Mouse (Mus musculus): ENCODE results near the gene Bcl7a.
A peak's percentile ranks its signal among the peaks of the same experiment; 100 is the strongest.

The Bcl7a gene

DNA sequence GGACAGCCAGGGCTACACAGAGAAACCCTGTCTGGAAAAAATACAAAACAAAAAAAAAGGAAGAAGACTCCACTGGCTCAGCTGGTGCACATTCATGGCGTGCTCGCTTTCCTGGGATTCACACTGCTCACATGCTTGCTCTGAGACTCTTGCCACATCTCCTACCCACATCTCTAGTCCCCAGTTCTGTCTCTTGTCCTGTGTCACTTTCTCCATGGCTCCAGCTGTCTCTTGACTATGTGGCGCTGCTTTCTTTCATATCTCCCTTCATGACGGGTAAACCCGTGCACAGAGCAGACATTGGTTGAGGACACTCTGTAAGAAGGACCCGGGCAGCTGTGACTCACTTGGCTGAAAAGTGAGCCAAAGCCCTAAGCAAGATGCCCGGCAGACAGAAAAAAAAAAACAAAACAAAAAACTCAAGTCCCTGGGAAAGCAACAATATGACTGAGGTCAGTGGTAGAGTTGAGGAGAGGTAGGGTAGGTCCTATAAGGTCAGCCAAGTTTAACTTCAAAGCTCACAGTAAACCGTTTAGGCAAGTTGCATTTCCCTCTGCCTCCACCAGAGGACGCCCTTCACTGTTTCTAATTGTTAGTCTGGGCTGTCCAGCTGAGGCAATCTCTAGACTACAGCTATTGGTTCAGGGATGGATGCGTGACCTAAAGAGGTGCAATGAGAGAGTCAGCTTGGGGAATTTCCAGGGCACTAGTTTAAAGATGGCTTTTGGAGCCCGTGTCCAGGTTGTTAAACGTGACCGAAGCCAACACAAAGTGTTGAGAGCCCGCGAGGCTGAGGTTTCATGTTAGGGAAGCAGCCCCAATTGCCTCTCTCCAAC, 33.7 kb downstream of the Bcl7a start:
- peak; percentile 72 for DNase-seq (ENCODE audit: low read depth, low spot score)

GRCm38 (mm10) chr5:123378712-123379111, 35.1 kb downstream of the Bcl7a start:
- no peak for DNase-seq (ENCODE audit: low read depth, low spot score)

DNA sequence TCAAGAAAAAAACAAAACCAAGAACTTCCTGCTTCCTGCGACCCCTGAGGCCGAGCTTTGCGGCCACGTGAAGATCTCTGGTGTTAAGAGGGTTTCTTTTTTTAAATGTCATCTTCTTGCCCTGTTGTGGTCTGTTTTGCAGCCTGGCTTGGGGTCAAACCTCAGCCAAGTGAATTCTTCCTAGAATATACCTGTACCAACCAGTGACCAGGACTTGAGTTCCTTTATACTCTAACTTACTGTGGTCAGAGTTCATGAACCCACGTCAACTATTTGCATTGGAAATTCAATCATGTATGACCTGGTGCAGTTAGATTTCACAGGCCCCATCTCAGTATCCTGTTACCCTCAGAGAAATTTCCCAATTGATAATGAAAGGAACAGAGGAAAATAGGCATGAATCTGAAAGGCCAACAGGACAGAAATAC, 35.9 kb downstream of the Bcl7a start:
- no peak for DNase-seq (ENCODE audit: low read depth, low spot score)

GRCm38 (mm10) chr5:123381968-123382367, 38.3 kb downstream of the Bcl7a start:
- DNase-seq (ENCODE audit: low read depth, low spot score) = peak; percentile 23

DNA sequence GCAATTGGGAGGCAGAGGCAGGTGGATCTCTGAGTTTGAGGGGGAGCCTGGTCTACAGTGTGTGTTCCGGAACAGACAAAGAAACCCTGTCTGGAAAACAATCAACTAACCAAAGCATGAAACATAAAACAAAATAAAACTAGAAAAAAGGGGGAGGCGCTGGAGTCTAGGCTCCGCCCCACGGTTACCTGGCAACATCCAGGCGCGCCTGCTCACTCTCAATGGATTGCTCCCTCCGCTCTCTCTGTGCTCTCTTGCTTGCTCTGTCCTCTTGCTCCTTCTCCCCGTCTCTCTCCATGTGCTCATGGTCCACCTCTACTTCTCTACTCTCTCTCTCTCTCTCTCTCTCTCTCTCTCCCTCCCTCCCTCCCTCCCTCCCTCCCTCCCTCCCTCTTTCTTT, 39.1 kb downstream of the Bcl7a start:
- no peak for DNase-seq (ENCODE audit: low read depth, low spot score)

DNA sequence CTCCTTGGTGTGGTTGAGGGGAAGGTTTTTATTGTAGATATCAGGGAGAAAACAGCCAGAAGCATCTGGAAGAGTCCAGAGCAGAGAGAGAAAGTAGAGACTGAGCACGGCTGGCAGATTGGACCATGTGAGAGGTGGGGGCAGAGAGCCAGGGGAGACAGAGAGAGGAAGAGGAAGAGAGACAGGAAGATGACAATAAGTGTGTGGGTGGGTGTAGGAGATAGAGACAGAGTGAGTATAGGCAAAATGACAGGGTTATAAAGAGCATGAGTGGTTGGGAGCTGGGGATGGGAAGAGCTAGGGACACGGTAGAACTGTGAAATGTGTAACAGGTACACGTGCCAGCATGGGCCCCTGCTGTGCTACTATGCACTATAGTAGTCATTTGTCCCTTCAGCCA, 44.8 kb downstream of the Bcl7a start:
- no peak for DNase-seq (ENCODE audit: low read depth, low spot score)

DNA sequence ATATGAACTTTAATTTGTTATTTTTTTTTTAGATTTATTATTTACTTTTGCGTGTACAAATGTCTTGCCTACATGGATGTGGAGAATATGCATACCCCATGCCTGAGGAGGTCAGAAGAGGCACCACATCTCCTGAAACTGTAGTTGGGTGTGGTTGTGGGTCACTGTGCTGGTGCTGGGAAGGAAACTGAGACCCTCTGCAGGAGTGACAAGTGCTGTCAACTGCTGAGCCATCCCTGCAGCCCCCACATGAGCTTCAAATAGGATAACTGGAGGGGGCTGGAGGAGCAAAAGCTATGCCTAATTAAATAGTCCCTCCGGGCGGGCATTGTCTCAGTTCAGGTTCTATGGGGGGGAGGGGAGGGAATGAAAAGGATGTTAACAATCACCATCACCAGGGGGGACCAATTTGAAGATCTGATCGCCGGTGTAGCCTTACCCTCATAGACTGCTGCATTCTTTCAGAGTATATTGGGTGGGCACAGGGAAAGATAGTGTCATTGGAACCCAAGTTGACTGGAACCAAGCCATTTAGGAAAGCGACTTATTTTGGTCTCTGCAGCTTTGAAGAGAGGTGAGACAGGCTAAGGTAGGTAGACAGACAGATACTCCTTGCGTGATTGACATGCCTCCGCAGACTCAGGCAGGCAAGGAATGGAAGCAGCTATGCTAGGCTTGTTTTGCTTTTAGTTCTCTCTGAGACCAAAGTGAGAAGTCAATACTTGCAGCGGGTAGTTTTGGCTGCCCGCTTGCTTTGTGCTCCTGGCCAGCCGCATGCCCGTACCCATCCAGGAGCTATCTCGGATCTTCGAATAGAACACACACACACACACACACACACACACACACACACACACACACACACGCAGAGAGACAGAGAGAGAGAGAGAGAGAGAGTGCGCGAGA, 47.2 kb downstream of the Bcl7a start:
- no peak for DNase-seq (ENCODE audit: low read depth, low spot score)

GRCm38 (mm10) chr5:123391442-123391809, 47.8 kb downstream of the Bcl7a start:
- DNase-seq (ENCODE audit: low read depth, low spot score) = peak; percentile 39

DNA sequence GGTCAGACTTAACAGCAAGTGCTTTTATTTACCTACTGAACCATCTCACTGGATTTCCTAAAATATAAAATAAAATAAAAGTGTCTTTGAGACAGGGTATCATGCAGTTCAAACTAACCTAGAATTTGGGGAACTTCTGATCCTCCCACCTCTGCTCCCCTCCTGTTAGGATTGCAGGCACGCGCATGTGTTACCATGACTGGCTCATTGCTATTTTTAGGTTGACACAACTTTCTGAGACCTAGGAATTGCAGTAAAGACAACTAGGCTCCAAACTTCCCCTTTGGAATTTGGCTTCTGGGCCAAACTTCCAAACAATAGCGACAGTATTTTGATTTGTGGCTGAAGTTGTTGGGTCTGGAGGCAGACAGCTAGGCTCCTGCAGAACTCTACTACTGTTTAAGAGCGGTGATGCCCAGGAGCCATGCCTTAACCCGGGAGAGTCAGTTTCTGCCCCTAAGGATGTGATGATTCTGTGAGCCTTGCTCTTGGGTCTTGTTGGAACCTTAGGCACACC, 50.2 kb downstream of the Bcl7a start:
- DNase-seq (ENCODE audit: low read depth, low spot score) = no peak

- peak; percentile 94 for DNase-seq (ENCODE audit: low read depth, low spot score)
These were observed 50.8 kb downstream of the Bcl7a start, which contains the start of gene Mlxip for GRCm38 (mm10) chr5:123394303-123394956. Mlxip (plus strand) TSS chr5:123394798.

DNA sequence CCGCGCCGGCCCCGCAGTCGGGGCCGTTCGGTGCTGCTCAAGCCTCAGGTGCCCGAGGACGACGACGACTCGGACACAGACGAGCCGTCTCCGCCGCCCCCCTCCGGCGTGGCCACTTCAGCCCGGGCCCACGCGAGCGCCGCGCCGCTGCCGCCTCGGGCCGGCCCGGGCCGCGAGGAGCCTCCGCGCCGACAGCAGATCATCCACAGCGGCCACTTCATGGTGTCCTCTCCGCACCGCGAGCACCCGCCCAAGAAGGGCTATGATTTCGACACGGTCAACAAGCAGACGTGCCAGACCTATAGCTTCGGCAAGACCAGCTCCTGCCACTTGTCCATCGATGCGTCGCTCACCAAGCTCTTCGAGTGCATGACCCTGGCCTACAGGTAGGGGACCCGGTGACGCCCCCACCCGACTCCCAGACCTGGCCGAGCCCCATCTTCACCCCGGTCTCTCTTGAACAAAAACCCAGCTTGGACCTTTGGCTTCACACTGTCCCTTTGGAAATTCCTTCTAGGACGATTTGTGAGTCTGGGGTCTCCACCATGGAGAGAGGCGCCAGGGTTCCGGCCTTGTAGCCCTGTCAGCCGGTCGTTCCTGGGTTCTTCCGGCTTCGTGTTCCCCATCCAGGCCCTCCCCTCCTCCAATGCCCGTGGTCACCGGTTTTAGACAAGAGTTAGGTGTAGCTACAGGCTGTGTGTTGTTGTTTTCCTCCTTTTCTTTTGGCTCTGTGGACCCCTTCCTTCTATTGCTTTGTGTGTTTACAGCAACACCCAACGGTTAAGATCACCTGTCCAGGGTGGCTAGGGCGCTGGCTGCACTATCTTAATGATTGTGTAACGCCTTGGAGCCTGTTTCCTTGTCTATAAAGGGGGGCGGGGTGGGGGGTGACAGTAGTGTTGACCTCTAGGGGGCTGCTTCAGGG, 51.6 kb downstream of the Bcl7a start:
- DNase-seq (ENCODE audit: low read depth, low spot score) = peak; percentile 62

DNA sequence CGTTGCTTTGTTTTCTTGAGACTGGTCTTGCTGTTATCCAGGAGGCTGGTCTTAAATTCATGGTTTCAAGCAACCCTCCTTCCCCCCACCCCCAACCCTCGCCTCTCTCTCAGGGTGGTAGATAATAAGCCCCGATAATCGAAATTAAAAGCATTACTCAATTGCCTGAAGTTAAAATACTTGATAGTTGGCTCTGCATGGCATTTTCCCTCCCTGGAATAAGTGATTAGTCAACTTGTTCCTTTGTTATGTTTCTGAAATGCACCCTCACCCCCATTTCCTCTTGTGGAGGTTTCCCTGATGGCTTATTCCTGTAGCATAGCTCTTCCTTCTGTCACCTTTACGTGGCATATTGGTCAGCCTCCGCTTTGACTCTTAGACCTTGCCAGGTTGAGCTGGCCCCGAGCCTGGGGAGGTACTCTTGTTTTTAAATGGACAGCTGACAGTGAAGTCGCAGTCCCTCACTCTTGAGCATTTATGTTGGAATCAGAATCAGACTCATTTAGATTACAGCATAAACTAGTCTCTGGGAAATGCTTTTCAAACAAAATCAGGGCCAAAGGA, 53.3 kb downstream of the Bcl7a start:
- peak; percentile 22 for DNase-seq (ENCODE audit: low read depth, low spot score)

- peak; percentile 46 for DNase-seq (ENCODE audit: low read depth, low spot score)
These were observed 54.2 kb downstream of the Bcl7a start for GRCm38 (mm10) chr5:123397786-123398185.

- DNase-seq (ENCODE audit: low read depth, low spot score) = peak; percentile 22
These were observed 55.3 kb downstream of the Bcl7a start for GRCm38 (mm10) chr5:123398856-123399498.

GRCm38 (mm10) chr5:123404480-123404879, 60.8 kb downstream of the Bcl7a start:
- DNase-seq (ENCODE audit: low read depth, low spot score) = no peak

- no peak for DNase-seq (ENCODE audit: low read depth, low spot score)
These were observed 63.3 kb downstream of the Bcl7a start for GRCm38 (mm10) chr5:123406952-123407351.

DNA sequence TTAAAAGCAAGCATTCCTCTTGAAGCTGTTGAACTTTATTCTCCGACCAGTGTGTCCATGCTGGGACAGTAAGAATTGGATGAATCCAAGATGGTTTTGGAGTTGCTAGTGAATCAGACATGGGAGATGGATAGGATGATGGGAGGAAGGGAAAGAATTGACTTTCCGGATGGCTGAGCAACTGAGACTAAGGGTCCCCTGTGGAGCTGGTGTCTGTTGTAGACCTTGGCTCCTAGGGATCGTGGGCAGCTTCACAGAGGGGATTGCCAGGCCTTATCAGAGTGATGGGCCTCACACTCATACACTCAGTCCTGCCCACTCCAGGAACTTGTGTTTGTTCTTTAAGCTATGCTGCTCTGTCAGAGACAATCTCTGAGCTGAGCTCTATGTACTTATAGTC, 64.5 kb downstream of the Bcl7a start:
- no peak for DNase-seq (ENCODE audit: low read depth, low spot score)

- DNase-seq (ENCODE audit: low read depth, low spot score) = no peak
These were observed 68.6 kb downstream of the Bcl7a start for GRCm38 (mm10) chr5:123412193-123412592.

GRCm38 (mm10) chr5:123413866-123414363, 70.3 kb downstream of the Bcl7a start:
- no peak for DNase-seq (ENCODE audit: low read depth, low spot score)

- DNase-seq (ENCODE audit: low read depth, low spot score) = no peak
These were observed 72.5 kb downstream of the Bcl7a start for GRCm38 (mm10) chr5:123416149-123416548.
